Mouse (Mus musculus) E14TG2a.4 (cell line): ENCODE measurements around the gene Ergic1.

ENCODE experiments used
- CTCF ChIP-seq: conservative IDR thresholded peaks from 2 replicates; pipeline ENCODE4 v1.5.1; 2014; ENCODE audit warnings: low read length
- POU5F1 ChIP-seq: IDR thresholded peaks from 2 replicates; pipeline ENCODE4 v1.6.1; 2014; ENCODE audit warnings: low read length, borderline replicate concordance

GRCm38 (mm10) chr17:26513459-26514290 lies 47.6 kb upstream of the Ergic1 start:
- TF ChIP-seq CTCF (no peak), POU5F1 (no peak)
